Mouse (Mus musculus) adrenal gland, adult 8-10 months (tissue): Measurements from ENCODE around the gene Pced1b. TPM values are rescaled to one million over a fixed set of nuclear protein-coding genes. Genes with fewer than 3 reads are reported as not detected.
"Not testable (repeated sequence)": the region's sequence is repeated elsewhere in the genome, so short reads cannot be mapped to it uniquely, and the experiment has no call there.

Experiments used
- DNase-seq: peaks from one replicate; pipeline ENCODE4 v3.0.0; 2022
- total RNA-seq, 4 experiments: library from RNA; stranded (reverse); gene quantifications; 2 replicates each; pipeline ENCODE4 v1.2.4; 2022

The Pced1b gene
- total RNA-seq, 4 experiments from 2014 or later, result 23.1 to 47.0 (median 29.6) TPM

GRCm38 (mm10) chr15:97343921-97344320 lies 97.0 kb downstream of the Pced1b start:
- DNase-seq, result no peak

DNA sequence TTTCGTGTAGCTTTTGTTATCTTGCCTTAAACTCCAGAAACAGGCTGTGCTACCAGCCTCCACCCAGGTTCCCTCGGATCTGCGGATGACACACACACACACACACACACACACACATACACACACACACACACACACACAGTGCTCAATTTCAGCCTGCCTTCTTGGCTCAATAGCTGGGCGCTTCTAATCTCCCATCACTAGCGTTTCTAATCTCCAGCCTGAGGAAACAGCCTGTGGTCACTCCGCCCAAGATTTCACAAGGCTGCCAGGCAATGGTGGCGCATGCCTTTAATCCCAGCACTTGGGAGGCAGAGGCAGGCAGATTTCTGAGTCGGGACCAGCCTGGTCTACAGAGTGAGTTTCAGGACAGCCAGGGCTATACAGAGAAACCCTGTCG lies 98.2 kb downstream of the Pced1b start:
- no peak for DNase-seq

DNA sequence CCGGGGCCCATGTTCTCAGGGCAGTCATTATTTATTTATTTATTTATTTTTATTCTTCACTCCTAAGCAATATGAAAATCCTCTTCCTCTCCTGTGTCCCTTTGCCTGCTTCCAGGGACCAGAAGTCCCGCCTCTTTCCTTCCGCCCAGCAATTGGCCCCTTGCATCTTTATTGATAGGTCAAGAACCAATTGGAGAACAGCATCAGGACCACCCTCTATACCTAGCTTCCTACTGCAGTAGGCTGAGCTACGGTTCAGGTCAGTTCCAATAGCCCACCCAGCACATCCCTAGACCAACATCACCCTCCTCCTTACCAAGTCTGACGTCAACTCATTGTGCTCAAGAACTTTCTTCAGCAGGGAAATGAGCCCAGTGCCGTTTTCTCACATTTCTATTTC lies 99.0 kb downstream of the Pced1b start:
- no peak for DNase-seq

- no peak for DNase-seq
These were observed 99.5 kb downstream of the Pced1b start for GRCm38 (mm10) chr15:97346413-97346812.

GRCm38 (mm10) chr15:97346897-97347296 lies 100.0 kb downstream of the Pced1b start:
- DNase-seq, result no peak

DNA sequence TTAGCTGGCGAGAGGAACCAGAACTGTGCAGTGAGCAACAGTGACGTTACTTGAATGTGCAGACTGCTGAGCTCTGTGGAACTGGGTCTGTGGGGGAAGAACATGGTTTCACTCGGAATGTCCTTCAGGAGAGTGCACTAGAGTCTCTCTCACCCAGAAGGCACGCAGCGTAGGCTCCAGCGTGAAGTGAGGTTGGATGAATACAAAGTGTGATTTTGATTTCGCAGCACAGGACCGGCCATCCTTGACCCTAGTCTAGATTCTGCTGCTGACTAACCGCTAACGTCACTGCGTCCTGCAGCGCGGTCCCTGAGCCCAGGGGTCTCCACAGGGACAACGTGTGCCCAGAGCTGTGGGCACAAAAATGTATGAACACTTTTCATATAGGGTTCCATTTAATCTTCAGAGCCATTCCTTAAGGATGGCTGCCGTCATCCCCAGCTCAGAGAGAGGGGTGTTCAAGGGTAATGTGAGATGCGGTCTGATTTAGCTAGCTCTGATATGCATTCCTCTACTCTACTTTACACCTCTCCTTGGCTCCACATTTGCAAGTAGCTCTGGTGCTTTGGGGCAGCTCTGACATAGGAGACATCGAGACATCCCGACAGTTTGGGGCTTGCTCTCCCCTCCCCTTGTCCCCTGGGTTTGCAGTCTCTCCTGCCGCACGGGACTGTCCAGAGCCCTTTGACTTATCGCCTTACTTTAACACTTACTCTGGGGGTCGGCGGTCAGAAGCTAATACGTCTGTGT lies 101.8 kb downstream of the Pced1b start:
- peak; percentile 61 for DNase-seq

DNA sequence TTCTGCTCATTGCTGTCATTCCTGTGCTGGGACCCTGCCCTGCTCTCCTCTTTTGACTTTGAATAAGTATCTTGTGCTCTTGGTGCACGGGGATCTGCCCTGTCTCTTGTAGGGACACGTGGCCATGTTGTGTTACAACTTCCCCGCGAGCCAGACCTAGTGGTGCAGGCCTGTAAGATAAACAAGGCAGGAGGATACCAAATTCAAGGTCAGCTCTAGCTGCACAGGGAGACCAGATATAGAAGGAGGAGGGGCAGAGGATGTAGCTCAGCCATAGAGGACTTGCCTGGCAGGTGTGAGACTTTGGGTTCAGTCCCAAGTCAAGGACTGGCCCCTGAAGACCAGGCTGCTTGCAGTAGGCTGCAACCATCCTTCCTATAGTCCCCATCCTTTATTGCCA lies 103.6 kb downstream of the Pced1b start:
- no peak for DNase-seq

DNA sequence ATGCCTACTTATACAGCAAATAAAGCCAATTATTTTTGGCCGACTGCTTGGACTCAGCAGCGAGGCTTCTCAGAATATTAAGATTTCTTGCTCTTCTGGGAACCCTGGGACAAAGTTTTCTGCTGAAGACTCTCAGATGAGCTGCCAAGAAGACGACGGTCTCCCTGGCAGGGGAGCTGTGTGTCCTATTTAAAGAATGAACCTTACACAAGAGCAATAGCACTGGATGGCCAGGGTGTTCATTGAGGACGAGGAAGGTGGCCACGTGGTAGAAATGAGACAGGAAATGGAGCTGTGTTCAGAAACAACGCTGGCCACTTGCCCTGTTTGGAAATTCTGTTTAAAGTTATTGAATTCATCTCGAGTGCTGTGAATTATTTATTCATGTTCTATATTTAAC lies 104.1 kb downstream of the Pced1b start:
- peak; percentile 57 for DNase-seq

DNA sequence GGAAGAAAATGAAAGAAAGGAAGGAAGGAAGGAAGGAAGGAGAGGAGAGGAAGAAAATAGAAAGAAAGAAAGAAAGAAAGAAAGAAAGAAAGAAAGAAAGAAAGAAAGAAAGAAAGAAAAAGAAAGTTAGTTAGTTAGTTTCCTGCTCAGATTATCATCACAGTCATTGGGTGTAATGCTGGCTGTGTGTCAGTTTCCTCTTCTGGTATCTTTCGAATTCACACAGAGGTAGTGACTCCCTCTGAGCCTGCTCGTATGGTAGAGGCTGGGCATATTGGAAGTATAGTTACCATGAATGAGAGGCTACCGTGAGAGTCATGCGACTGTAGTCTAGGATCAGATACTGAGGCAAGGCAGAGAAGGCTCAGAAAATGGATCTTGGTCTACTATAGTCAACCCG lies 104.8 kb downstream of the Pced1b start:
- DNase-seq, result no peak

DNA sequence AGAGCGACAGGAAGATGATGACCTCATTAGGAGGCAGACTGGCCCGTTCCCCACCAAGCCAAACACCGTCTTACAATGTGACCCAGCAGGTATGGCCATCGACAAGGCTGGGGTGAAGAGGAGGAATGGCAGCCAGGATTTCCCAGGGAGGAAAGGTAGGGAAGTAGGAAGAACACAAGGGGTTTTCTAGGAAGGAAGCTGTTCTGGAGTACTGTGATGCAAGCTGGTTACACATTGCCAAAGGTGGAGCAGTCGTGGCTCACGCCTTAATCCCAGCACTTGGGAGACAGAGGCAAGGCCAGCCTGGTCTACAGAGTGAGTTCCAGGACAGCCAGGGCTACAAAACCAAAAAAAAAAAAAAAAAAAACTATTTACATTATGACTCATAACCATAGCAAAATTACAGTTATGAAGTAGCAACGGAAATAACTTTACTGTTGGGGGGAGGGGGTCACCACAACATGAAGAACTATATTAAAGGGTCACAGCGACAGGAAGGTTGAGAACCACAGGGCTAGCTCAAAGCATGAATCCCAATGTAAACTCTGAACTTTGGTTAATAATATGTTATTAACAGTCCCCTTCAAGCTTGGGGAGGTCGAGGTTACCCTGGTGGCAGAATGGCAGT lies 108.9 kb downstream of the Pced1b start:
- DNase-seq, result no peak

DNA sequence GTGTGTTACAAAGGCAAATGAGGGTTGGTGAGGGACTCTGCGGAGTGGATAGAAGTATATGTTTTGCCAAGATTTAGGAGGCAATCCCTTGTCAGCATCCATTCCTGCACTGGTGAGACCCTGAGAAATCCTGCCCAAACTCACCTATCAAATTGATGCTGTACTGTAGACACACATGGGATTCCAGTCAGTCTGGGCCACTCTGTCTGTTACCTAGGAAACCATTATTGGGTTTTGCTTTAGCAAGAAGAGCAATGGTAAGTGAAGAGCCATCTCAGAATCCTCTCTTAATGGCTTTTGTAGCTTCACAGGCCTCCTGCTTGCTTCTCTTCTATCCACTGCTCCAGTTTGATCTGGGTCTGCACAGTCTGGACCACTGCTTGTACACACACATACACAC lies 110.1 kb downstream of the Pced1b start:
- DNase-seq, result no peak

- no peak for DNase-seq
These were observed 114.2 kb downstream of the Pced1b start for GRCm38 (mm10) chr15:97360842-97361770.

- no peak for DNase-seq
These were observed 114.9 kb downstream of the Pced1b start for GRCm38 (mm10) chr15:97361771-97362171.

- not testable (repeated sequence) for DNase-seq
These were observed 117.4 kb downstream of the Pced1b start for GRCm38 (mm10) chr15:97364271-97364670.

- no peak for DNase-seq
These were observed 118.1 kb downstream of the Pced1b start for GRCm38 (mm10) chr15:97364968-97365367.

- DNase-seq, result no peak
These were observed 121.2 kb downstream of the Pced1b start for GRCm38 (mm10) chr15:97368035-97368608.

GRCm38 (mm10) chr15:97368631-97369030 lies 121.7 kb downstream of the Pced1b start:
- DNase-seq, result no peak

DNA sequence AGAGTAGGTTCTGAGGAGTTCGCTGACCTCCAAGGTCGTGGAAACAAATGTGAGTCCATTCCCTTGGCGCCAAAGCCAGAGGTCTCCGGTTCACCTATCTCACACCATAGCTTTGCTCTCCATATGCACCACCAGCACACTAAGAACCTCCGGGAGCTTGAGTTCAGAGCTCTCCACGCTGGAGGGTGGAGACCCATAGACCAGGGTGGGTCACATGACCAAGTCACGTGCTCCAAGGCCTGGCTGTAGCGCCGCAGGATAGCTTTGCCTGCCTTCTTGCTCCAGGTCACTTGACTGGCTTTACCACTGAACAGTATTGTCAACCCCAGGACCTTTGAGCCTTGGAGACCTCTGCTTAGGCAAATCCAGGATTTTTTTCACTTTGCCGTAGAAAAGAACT lies 122.2 kb downstream of the Pced1b start:
- no peak for DNase-seq

DNA sequence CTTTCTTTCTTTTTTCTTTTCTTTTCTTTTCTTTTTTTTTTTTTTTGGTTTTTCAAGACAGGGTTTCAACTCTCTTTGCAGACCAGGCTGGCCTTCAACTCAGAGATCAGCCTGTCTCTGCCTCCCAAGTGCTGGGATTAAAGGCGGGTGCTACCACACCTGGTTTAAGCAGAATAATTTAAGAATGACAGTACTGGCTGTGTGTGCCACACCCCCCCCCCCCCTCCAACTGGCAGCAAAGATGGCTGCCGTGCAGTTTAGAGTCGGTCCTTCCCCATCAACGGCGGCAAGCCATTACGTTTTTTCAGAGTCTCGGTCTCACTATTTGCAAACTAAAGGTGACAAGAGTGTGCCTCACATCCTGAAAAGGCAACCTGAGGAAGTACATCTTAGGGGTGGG lies 124.0 kb downstream of the Pced1b start:
- DNase-seq, result no peak

GRCm38 (mm10) chr15:97372043-97372442 lies 125.1 kb downstream of the Pced1b start:
- DNase-seq, result not testable (repeated sequence)

DNA sequence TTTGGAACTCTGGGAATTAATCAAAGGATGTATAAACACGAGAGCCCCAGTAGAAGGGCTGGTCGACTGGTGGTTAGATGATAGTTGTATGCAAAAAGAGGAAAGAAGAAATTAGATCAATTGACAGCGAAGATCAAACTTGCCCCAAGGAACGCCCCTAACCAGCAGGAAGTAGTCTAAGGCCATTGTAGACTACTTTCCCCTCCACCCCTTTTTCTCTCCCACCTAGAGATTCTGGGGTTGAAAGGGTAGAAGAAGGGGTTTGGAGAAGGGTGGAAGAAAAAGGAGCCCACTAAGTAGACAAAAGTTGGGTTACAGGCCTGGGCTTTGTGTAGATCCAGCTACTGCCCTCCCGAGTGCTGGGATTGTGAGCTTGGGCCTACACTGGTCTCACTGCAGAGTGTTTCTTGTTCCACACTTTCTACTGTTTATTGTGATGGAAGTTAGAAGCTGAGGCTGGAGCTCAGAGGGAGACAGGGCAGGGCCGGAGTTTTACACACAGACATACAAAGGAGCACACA lies 125.8 kb downstream of the Pced1b start:
- no peak for DNase-seq
